Mouse (Mus musculus) limb, embryonic 12.5 days (tissue): ENCODE data around the gene Prr18. TPM values are rescaled to one million over a fixed set of nuclear protein-coding genes. Genes with fewer than 3 reads are reported as not detected.
"Not testable (repeated sequence)": the region's sequence is repeated elsewhere in the genome, so short reads cannot be mapped to it uniquely, and the experiment has no call there.

Experiments
- ATAC-seq: fragments of 200-750 bp; cut with Nextera tagmentation; 2 replicates; pipeline ENCODE4 v1.8.0; 2017; ENCODE audit warnings: low read depth, moderate TSS enrichment; ENCODE audit not compliant: insufficient number of reproducible peaks, insufficient read depth, low FRiP score, low TSS enrichment
- H3K27ac ChIP-seq: fragments of 300-500 bp; sonication (generic); 2 replicates; pipeline ENCODE4 v1.5.1; 2016; ENCODE audit warnings: mild to moderate bottlenecking, moderate library complexity
- H3K27me3 ChIP-seq: fragments of 300-500 bp; sonication (generic); 2 replicates; pipeline ENCODE4 v1.6.1; 2016; ENCODE audit warnings: mild to moderate bottlenecking, moderate library complexity
- H3K36me3 ChIP-seq: fragments of 300-500 bp; sonication (generic); 2 replicates; pipeline ENCODE4 v1.6.1; 2016; ENCODE audit warnings: mild to moderate bottlenecking, moderate library complexity
- H3K4me1 ChIP-seq: fragments of 300-500 bp; sonication (generic); replicated peaks from 2 replicates; pipeline ENCODE4 v1.6.1; 2016
- H3K4me2 ChIP-seq: fragments of 300-500 bp; sonication (generic); 2 replicates; pipeline ENCODE4 v1.6.1; 2016; ENCODE audit warnings: mild to moderate bottlenecking, moderate library complexity
- H3K4me3 ChIP-seq: fragments of 300-500 bp; sonication (generic); replicated peaks from 2 replicates; pipeline ENCODE4 v1.5.1; 2016; ENCODE audit warnings: mild to moderate bottlenecking
- H3K9ac ChIP-seq: fragments of 300-500 bp; sonication (generic); replicated peaks from 2 replicates; pipeline ENCODE4 v1.6.1; 2016; ENCODE audit warnings: mild to moderate bottlenecking, moderate library complexity
- H3K9me3 ChIP-seq: fragments of 300-500 bp; sonication (generic); 2 replicates; pipeline ENCODE4 v1.6.1; 2016; ENCODE audit warnings: mild to moderate bottlenecking, moderate library complexity
- WGBS: fragments of 180-500 bp; shearing (Covaris S2); methylation state at CpG from one replicate; pipeline ENCODE4 v1.1.7; 2016; 5-methylcytosine and 5-hydroxymethylcytosine counted together
- polyA plus RNA-seq: library from polyadenylated mRNA; unstranded; fragments of >200 nt; fragmentation: Nextera tagmentation; extraction: Ambion mirVana; gene quantifications from 2 replicates; pipeline ENCODE4 v1.2.1, GENCODE M21; 2016

The Prr18 gene
- polyA plus RNA-seq, 1 experiment from 2014 or later = 0.60 TPM

GRCm38 (mm10) chr17:8305801-8306200 is 31.5 kb upstream of the Prr18 start:
- H3K27me3 ChIP-seq = 0 out of 2 replicates have a peak, but pooled peaks cover 5% of the 10 kb centered on the region
- no peak overlapping the region for H3K4me2 ChIP-seq
- ATAC-seq = no peak
- no peak overlapping the region for H3K4me3 ChIP-seq
- no peaks in the 10 kb centered on the region for H3K36me3 ChIP-seq
- H3K9me3 ChIP-seq = no peaks in the 10 kb centered on the region
- no peak overlapping the region for H3K27ac ChIP-seq
- no peaks in the 10 kb centered on the region for H3K4me1 ChIP-seq
- no peak overlapping the region for H3K9ac ChIP-seq
- WGBS = 26% methylated on average over 3 of the region's 3 CpGs

DNA sequence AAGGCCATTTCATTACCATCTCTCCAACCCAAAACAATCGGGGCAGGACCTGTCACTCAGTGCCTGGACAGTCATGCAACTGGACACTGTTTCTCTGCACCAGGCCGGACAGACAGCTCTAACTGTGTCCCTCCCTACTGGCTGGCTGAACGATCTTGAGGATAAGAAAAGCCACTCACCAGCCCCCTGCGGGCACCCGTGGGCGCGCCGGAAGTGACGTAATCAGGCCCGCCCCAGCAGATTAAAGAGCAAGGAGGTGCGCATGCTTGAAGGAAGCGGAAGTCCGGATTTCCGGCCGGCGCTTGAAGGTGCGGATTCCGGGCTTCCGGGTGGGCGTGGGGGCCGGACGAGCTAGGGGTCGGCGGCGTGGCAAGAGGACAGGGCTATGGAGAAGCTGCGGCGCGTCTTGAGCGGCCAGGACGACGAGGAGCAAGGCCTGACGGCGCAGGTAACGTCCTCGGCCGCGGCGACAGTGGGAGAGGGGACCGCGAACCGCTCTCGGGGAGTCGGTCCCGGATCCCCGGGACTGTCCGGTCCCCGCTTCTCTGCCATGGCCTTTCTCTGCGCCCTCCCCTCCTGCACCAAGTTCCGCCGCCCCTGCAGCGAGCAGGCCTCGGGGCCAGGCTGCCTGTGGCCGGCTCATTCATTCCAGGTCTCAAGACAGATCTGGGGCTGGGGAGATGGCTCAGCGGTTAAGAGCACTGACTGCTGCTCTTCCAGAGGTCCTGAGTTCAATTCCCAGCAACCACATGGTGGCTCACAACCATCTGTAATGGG is 26.2 kb upstream of the Prr18 start, which contains the start of gene Sft2d1:
Sft2d1 (plus strand) TSS at position 265 of the 777 bp plus-strand sequence.
- Histone ChIP-seq H3K4me3 (peak within 1 kb of the TSS; percentile 89), H3K9ac (peak within 1 kb of the TSS; percentile 81), H3K27me3 (no peaks in the 10 kb centered on the region), H3K4me1 (peaks cover 13% of the 10 kb centered on the region), H3K9me3 (no peaks in the 10 kb centered on the region), H3K27ac (no peak within 1 kb of the TSS), H3K36me3 (no peaks in the 10 kb centered on the region), H3K4me2 (peak within 1 kb of the TSS; percentile 70)
- ATAC-seq = peak; percentile 81
- WGBS = under 1% methylated on average over 48 of the region's 54 CpGs

GRCm38 (mm10) chr17:8311751-8312150 is 25.5 kb upstream of the Prr18 start:
- H3K9me3 ChIP-seq = no peaks in the 10 kb centered on the region
- no peak for ATAC-seq
- peaks cover 13% of the 10 kb centered on the region for H3K4me1 ChIP-seq
- peak overlapping the region; percentile 89 for H3K4me3 ChIP-seq
- H3K9ac ChIP-seq = peak overlapping the region; percentile 81
- H3K36me3 ChIP-seq = no peaks in the 10 kb centered on the region
- H3K27ac ChIP-seq = no peak overlapping the region
- 57% methylated on average over 3 of the region's 3 CpGs for WGBS
- no peaks in the 10 kb centered on the region for H3K27me3 ChIP-seq
- peak overlapping the region; percentile 70 for H3K4me2 ChIP-seq

GRCm38 (mm10) chr17:8313976-8314375 is 23.3 kb upstream of the Prr18 start:
- Histone ChIP-seq H3K9ac (no peak overlapping the region), H3K4me1 (peaks cover 13% of the 10 kb centered on the region), H3K27ac (no peak overlapping the region), H3K4me2 (no peak overlapping the region), H3K36me3 (no peaks in the 10 kb centered on the region), H3K9me3 (no peaks in the 10 kb centered on the region), H3K27me3 (no peaks in the 10 kb centered on the region), H3K4me3 (no peak overlapping the region)
- 93% methylated on average over 3 of the region's 3 CpGs for WGBS
- ATAC-seq = no peak

DNA sequence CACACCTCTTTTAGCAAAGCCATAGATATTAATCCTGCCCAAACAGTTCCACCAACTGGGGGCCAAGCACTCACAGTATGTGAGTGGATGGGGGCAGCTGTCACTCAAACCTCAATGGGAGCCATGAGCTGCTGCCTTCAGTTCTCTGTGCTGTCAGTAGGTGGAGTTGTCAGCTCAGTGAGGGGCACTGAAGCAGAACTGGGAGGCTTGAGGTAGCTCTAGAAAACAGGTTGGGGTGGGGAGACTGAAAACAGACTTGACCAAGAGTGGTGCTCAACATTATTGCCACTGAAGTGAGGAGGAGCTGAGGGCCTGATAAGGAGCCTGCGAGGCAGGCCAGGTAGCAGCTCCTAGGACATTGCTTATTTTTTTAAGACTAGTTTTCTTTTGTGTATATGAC is 21.0 kb upstream of the Prr18 start:
- Histone ChIP-seq H3K9me3 (no peaks in the 10 kb centered on the region), H3K27ac (no peak overlapping the region), H3K9ac (no peak overlapping the region), H3K36me3 (no peaks in the 10 kb centered on the region), H3K4me1 (peaks cover 13% of the 10 kb centered on the region), H3K4me3 (no peak overlapping the region), H3K27me3 (no peaks in the 10 kb centered on the region), H3K4me2 (no peak overlapping the region)
- WGBS = 93% methylated on average over 1 of the region's 1 CpGs
- ATAC-seq = no peak

DNA sequence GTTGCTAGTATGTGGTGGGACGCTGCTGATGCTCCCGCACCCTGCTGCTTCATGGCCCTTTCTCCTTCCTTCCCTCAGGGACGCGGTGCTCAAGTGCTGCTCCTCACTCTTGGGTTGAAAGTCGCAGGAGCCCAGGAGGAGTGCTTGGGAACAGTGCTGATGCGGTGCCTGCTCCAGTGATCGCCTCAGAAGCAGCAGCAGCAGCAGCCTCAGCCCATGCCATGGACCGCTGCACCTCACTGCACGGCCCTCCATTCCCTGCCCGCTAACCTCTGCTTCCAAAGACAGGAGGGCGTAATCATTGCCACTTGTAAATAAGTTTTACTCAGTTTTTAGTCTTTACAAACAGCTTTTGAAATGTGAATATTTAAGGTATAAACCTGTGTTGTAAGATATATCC is 10.4 kb upstream of the Prr18 start:
- WGBS = 88% methylated on average over 10 of the region's 11 CpGs
- not testable (repeated sequence) for H3K4me1 ChIP-seq, ATAC-seq, H3K9ac ChIP-seq, H3K4me2 ChIP-seq, H3K4me3 ChIP-seq, H3K27me3 ChIP-seq, H3K27ac ChIP-seq, H3K9me3 ChIP-seq
- peaks cover 16% of the 10 kb centered on the region for H3K36me3 ChIP-seq

DNA sequence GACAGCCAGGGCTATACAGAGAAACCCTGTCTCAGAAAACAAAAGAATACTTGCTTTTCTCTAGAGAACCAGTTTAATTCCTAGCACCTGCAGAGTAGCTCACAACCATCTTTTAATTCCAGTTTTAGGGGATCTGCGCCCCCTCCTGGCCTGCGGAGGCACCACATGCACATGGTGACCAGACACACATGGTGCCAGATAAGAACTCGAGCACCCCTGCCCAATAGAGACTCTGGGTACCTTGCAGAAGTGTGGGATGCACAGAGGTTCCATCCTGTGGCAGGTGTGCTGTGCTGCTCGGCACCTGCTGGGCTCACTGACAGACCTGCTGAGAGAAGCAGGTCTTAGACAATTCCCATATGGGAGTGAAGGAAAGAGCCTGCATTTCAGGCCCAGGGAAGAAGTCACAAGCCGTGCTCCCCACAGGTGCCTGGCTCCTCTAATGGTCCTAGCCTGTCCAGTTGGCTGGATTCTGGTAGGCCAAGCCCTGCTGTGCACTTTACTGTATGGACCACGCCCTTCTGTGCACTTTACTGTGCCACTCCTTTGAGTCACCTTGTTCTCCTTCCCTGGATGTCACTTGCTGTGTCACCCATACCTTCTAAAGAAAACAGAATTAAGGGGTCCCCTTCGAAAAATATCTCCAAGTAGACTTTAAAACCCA is 8.6 kb upstream of the Prr18 start:
- Histone ChIP-seq H3K4me2 (no peak overlapping the region), H3K27me3 (no peaks in the 10 kb centered on the region), H3K9me3 (no peaks in the 10 kb centered on the region), H3K27ac (no peak overlapping the region), H3K36me3 (peaks cover 16% of the 10 kb centered on the region), H3K9ac (no peak overlapping the region), H3K4me3 (no peak overlapping the region), H3K4me1 (no peaks in the 10 kb centered on the region)
- WGBS = 70% methylated on average over 7 of the region's 7 CpGs
- ATAC-seq = no peak

DNA sequence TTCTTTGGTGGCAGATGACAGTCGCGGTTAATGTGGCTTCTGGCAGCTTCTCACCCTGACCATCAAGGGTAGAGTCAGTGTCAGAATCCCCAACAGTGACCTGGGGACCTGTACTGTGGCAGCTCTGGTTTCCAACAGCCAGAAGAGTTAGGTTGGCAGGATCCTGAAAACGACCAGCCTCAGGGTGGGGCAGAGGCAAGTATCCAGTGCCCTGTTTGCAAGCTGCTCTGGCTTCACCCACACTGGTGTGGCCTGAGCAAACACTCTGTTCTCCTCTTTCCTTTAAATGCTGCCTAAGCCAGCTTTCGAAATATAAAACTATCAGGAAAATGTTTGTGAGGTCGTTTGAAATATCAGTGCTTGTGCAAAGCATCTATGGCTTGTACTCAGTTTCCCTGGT is 6.7 kb upstream of the Prr18 start:
- H3K36me3 ChIP-seq = peaks cover 16% of the 10 kb centered on the region
- H3K27me3 ChIP-seq = no peaks in the 10 kb centered on the region
- no peak overlapping the region for H3K4me3 ChIP-seq
- H3K9ac ChIP-seq = no peak overlapping the region
- ATAC-seq = no peak
- H3K4me2 ChIP-seq = no peak overlapping the region
- 69% methylated on average over 5 of the region's 5 CpGs for WGBS
- no peaks in the 10 kb centered on the region for H3K4me1 ChIP-seq
- H3K27ac ChIP-seq = no peak overlapping the region
- no peaks in the 10 kb centered on the region for H3K9me3 ChIP-seq

- peak overlapping the region; percentile 100 for H3K4me2 ChIP-seq
- no peaks in the 10 kb centered on the region for H3K9me3 ChIP-seq
- WGBS = 30% methylated on average over 8 of the region's 8 CpGs
- ATAC-seq = no peak
- peak overlapping the region; percentile 62 for H3K4me3 ChIP-seq
- no peak overlapping the region for H3K9ac ChIP-seq
- peaks cover 62% of the 10 kb centered on the region for H3K27me3 ChIP-seq
- H3K4me1 ChIP-seq = peaks cover 17% of the 10 kb centered on the region
- H3K27ac ChIP-seq = no peak overlapping the region
- H3K36me3 ChIP-seq = no peaks in the 10 kb centered on the region
These were observed 2.6 kb downstream of the Prr18 start for GRCm38 (mm10) chr17:8339666-8340374.

DNA sequence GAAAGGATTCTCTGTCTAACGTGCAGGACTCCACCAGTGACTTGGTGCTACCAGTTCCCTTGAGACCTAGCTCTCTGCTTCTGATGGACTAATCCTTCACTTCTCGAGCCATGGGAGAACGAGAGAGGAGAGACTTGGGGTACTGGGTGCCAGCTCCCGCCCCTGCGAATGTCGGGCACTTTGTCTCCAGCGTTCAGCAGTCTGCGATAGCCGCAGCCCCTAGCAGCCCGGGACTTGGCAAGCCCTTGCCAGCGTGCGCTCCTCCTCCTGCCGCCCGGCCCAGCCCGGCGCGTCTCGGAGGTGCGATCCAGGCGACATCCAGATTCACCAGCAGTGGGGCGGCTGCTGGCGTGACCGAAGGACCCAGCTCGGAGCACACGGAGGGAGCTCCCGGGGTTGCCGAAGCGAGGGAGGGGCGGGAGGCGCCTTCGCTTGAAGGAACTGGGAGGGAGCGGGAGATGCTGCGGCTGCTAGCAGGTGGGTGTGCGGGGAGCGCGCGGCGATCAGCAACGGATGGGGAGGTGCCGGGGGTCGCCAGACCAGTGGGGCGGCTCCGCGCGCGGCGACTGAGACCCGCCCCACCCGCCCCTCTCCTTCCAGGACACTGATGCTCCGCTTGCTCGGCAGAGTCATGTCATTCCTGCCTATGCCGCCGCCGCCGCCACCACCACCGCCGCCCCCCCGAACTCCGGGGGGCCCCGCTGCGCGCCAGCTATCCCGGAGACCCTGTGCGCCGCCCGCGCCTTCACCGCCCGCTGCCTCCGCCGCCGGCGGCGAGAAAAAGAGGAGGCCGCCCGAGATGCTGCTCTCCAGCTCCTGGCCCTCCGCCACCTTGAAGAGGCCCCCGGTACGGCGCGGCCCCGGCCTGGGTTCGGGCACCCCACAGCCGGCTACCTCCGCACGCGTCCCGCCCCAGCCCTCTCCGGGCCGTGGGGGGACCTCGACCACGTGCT is 3.4 kb downstream of the Prr18 start:
- Histone ChIP-seq H3K4me2 (peak overlapping the region; percentile 100), H3K9me3 (no peaks in the 10 kb centered on the region), H3K9ac (peak overlapping the region; percentile 65), H3K4me1 (peaks cover 17% of the 10 kb centered on the region), H3K27ac (no peak overlapping the region), H3K36me3 (no peaks in the 10 kb centered on the region), H3K27me3 (peaks cover 62% of the 10 kb centered on the region), H3K4me3 (peak overlapping the region; percentile 62)
- WGBS = under 1% methylated on average over 61 of the region's 92 CpGs
- peak; percentile 31; the same call in 1 of the 2 replicates for ATAC-seq
